Mouse (Mus musculus) stomach, embryonic 14.5 days (tissue): ENCODE data around the gene Utp18. TPM values are rescaled to one million over a fixed set of nuclear protein-coding genes. Genes with fewer than 3 reads are reported as not detected.

ENCODE experiments used
- ATAC-seq: fragments of 200-750 bp; cut with Nextera tagmentation; 2 replicates; pipeline ENCODE4 v1.8.0; 2017; ENCODE audit warnings: low read depth, moderate TSS enrichment; ENCODE audit not compliant: insufficient number of reproducible peaks, insufficient read depth, low FRiP score
- H3K27ac ChIP-seq: fragments of 300-500 bp; sonication (generic); 2 replicates; pipeline ENCODE4 v1.5.1; 2014; ENCODE audit warnings: mild to moderate bottlenecking, low read length, moderate library complexity, mixed read lengths
- H3K27me3 ChIP-seq: fragments of 300-500 bp; sonication (generic); 2 replicates; pipeline ENCODE4 v1.6.1; 2014; ENCODE audit warnings: low read length, control low read depth, mixed read lengths; ENCODE audit not compliant: control insufficient read depth, insufficient read depth
- H3K36me3 ChIP-seq: fragments of 300-500 bp; sonication (generic); 2 replicates; pipeline ENCODE4 v1.6.1; 2014; ENCODE audit warnings: mild to moderate bottlenecking, control low read depth, low read length, moderate library complexity, mixed read lengths; ENCODE audit not compliant: control insufficient read depth, insufficient read depth
- H3K4me1 ChIP-seq: fragments of 300-500 bp; sonication (generic); 2 replicates; pipeline ENCODE4 v1.6.1; 2014; ENCODE audit warnings: low read length, control low read depth, mixed read lengths; ENCODE audit not compliant: control insufficient read depth, insufficient read depth
- H3K4me2 ChIP-seq: fragments of 300-500 bp; sonication (generic); replicated peaks from 2 replicates; pipeline ENCODE4 v1.6.1; 2014; ENCODE audit warnings: low read depth, low read length, control low read depth
- H3K4me3 ChIP-seq: fragments of 300-500 bp; sonication (generic); 2 replicates; pipeline ENCODE4 v1.5.1; 2014; ENCODE audit warnings: low read depth, low read length, control low read depth
- H3K9ac ChIP-seq: fragments of 300-500 bp; sonication (generic); replicated peaks from 2 replicates; pipeline ENCODE4 v1.6.1; 2014; ENCODE audit warnings: low read depth, mild to moderate bottlenecking, control low read depth, low read length, moderate library complexity, mixed read lengths
- H3K9me3 ChIP-seq: fragments of 300-500 bp; sonication (generic); 2 replicates; pipeline ENCODE4 v1.6.1; 2016; ENCODE audit warnings: low read depth, low read length, control low read depth; ENCODE audit not compliant: control insufficient read depth
- WGBS: fragments of 180-500 bp; shearing (Covaris S2); extraction: QIAGEN DNeasy Blood & Tissue Kit; methylation state at CpG from one replicate; pipeline ENCODE4 v1.1.7; 2014; 5-methylcytosine and 5-hydroxymethylcytosine counted together
- polyA plus RNA-seq: library from polyadenylated mRNA; unstranded; fragments of >200 nt; fragmentation: Nextera tagmentation; extraction: Ambion mirVana; gene quantifications from 2 replicates; pipeline ENCODE4 v1.2.1, GENCODE M21; 2014

The Utp18 gene
- polyA plus RNA-seq, 1 experiment from 2014 or later: 24.9 TPM

GRCm38 (mm10) chr11:93821533-93821932 is 64.0 kb downstream of the Utp18 start:
- ATAC-seq: no peak
- H3K27ac ChIP-seq: no peak overlapping the region
- no peaks in the 10 kb centered on the region for H3K27me3 ChIP-seq
- no peaks in the 10 kb centered on the region for H3K9me3 ChIP-seq
- no peaks in the 10 kb centered on the region for H3K36me3 ChIP-seq
- no peak overlapping the region for H3K4me3 ChIP-seq
- H3K4me2 ChIP-seq: no peak overlapping the region
- no peaks in the 10 kb centered on the region for H3K4me1 ChIP-seq
- 56% methylated on average over 2 of the region's 2 CpGs for WGBS
- H3K9ac ChIP-seq: no peak overlapping the region

GRCm38 (mm10) chr11:93817966-93818738 is 67.4 kb downstream of the Utp18 start:
- no peaks in the 10 kb centered on the region for H3K4me1 ChIP-seq
- no peaks in the 10 kb centered on the region for H3K27me3 ChIP-seq
- ATAC-seq: no peak
- H3K36me3 ChIP-seq: no peaks in the 10 kb centered on the region
- no peak overlapping the region for H3K27ac ChIP-seq
- 25% methylated on average over 15 of the region's 15 CpGs for WGBS
- no peak overlapping the region for H3K4me3 ChIP-seq
- no peaks in the 10 kb centered on the region for H3K9me3 ChIP-seq
- no peak overlapping the region for H3K4me2 ChIP-seq
- H3K9ac ChIP-seq: no peak overlapping the region

GRCm38 (mm10) chr11:93812955-93813354 is 72.6 kb downstream of the Utp18 start:
- ATAC-seq: no peak
- no peak overlapping the region for H3K9ac ChIP-seq
- H3K27ac ChIP-seq: no peak overlapping the region
- H3K9me3 ChIP-seq: no peaks in the 10 kb centered on the region
- no peak overlapping the region for H3K4me2 ChIP-seq
- no peaks in the 10 kb centered on the region for H3K27me3 ChIP-seq
- no peaks in the 10 kb centered on the region for H3K4me1 ChIP-seq
- H3K36me3 ChIP-seq: no peaks in the 10 kb centered on the region
- H3K4me3 ChIP-seq: no peak overlapping the region
- 81% methylated on average over 4 of the region's 4 CpGs for WGBS

GRCm38 (mm10) chr11:93812125-93812868 is 73.3 kb downstream of the Utp18 start:
- Histone ChIP-seq H3K9me3 (no peaks in the 10 kb centered on the region), H3K4me1 (no peaks in the 10 kb centered on the region), H3K27me3 (no peaks in the 10 kb centered on the region), H3K36me3 (no peaks in the 10 kb centered on the region), H3K27ac (no peak overlapping the region), H3K4me2 (no peak overlapping the region), H3K9ac (no peak overlapping the region), H3K4me3 (no peak overlapping the region)
- ATAC-seq: no peak
- 44% methylated on average over 11 of the region's 11 CpGs for WGBS

Other genes with a start within 250 kb of the Utp18 start
- gene Mbtd1, start 86 bp upstream of the Utp18 start, polyA plus RNA-seq: 30.5 and 31.1 TPM in 2 replicates
- gene Nme2, start 70.5 kb upstream of the Utp18 start, polyA plus RNA-seq: 235 and 237 TPM in 2 replicates
- 357 and 372 TPM in 2 replicates for gene Gm20390, start 82.5 kb upstream of the Utp18 start, polyA plus RNA-seq
- 154 and 155 TPM in 2 replicates for gene Nme1, start 82.8 kb upstream of the Utp18 start, polyA plus RNA-seq
- gene Spag9, start 110.3 kb upstream of the Utp18 start, polyA plus RNA-seq: 61.7 and 63.4 TPM in 2 replicates